Mouse (Mus musculus): ENCODE measurements around the gene B3galt1.

Gene B3galt1

GRCm38 (mm10) chr2:67730771-67731170, 165.1 kb downstream of the B3galt1 start:
- CTCF ChIA-PET = no interaction called here

- CTCF ChIA-PET = no interaction called here
Observed at GRCm38 (mm10) chr2:67751585-67751984, 185.9 kb downstream of the B3galt1 start.

GRCm38 (mm10) chr2:67756507-67756906, 190.8 kb downstream of the B3galt1 start:
- CTCF ChIA-PET = no interaction called here

GRCm38 (mm10) chr2:67787536-67787935, 221.9 kb downstream of the B3galt1 start:
- CTCF ChIA-PET = no interaction called here

- CTCF ChIA-PET = no interaction called here
Observed at GRCm38 (mm10) chr2:67797561-67797960, 231.9 kb downstream of the B3galt1 start.

GRCm38 (mm10) chr2:67799981-67800380, 234.3 kb downstream of the B3galt1 start:
- CTCF ChIA-PET = no interaction called here

- CTCF ChIA-PET = no interaction called here
Observed at GRCm38 (mm10) chr2:67816149-67816548, 250.5 kb downstream of the B3galt1 start.

GRCm38 (mm10) chr2:67818014-67818413, 252.3 kb downstream of the B3galt1 start:
- CTCF ChIA-PET = no interaction called here

GRCm38 (mm10) chr2:67822360-67822759, 256.7 kb downstream of the B3galt1 start:
- CTCF ChIA-PET = no interaction called here

- CTCF ChIA-PET = no interaction called here
Observed at GRCm38 (mm10) chr2:67827697-67828096, 262.0 kb downstream of the B3galt1 start.

GRCm38 (mm10) chr2:67829055-67829915, 263.6 kb downstream of the B3galt1 start:
- CTCF ChIA-PET = no interaction called here

- CTCF ChIA-PET = no interaction called here
Observed at GRCm38 (mm10) chr2:67847806-67848205, 282.1 kb downstream of the B3galt1 start.

- CTCF ChIA-PET = no interaction called here
Observed at GRCm38 (mm10) chr2:67850725-67851124, 285.1 kb downstream of the B3galt1 start.

GRCm38 (mm10) chr2:67858340-67858739, 292.7 kb downstream of the B3galt1 start:
- CTCF ChIA-PET = no interaction called here

GRCm38 (mm10) chr2:67859004-67859403, 293.3 kb downstream of the B3galt1 start:
- CTCF ChIA-PET = no interaction called here

GRCm38 (mm10) chr2:67873368-67873767, 307.7 kb downstream of the B3galt1 start:
- CTCF ChIA-PET = no interaction called here

- CTCF ChIA-PET = no interaction called here
Observed at GRCm38 (mm10) chr2:67879836-67880235, 314.2 kb downstream of the B3galt1 start.

GRCm38 (mm10) chr2:67881713-67882281, 316.1 kb downstream of the B3galt1 start:
- CTCF ChIA-PET = no interaction called here

- CTCF ChIA-PET = no interaction called here
Observed at GRCm38 (mm10) chr2:67897956-67898689, 332.5 kb downstream of the B3galt1 start.

GRCm38 (mm10) chr2:67901574-67901973, 335.9 kb downstream of the B3galt1 start:
- CTCF ChIA-PET = no interaction called here

- CTCF ChIA-PET = no interaction called here
Observed at GRCm38 (mm10) chr2:67902651-67903292, 337.1 kb downstream of the B3galt1 start.

- CTCF ChIA-PET = interaction anchor here (0.7 kb wide), 1 partner anchor 152 kb away, joined by 3 read pairs; no protein-coding TSS in a partner anchor
Observed at GRCm38 (mm10) chr2:67903769-67904168, 338.1 kb downstream of the B3galt1 start.
